Mouse (Mus musculus) left cerebral cortex, postnatal 10 days (tissue): ENCODE measurements around the gene Car7. TPM values are rescaled to one million over a fixed set of nuclear protein-coding genes. Genes with fewer than 3 reads are reported as not detected.
"Not testable (repeated sequence)": the region's sequence is repeated elsewhere in the genome, so short reads cannot be mapped to it uniquely, and the experiment has no call there.

Source experiments
- DNase-seq, 2 experiments: peaks; one replicate each; pipeline ENCODE4 v3.0.0; 2021 to 2022; ENCODE audit warnings: low spot score in 2 of 2, mixed read lengths in 1 of 2; ENCODE audit errors: extremely low spot score in 1 of 2
- intact Hi-C: fragments of 180-260 bp; cut with DNase I; formaldehyde crosslinking; loops from one replicate; pipeline ENCODE4 v1.15.1; 2025
- total RNA-seq, 2 experiments: library from RNA; stranded (reverse); gene quantifications; 2 replicates each; pipeline ENCODE4 v1.2.3; 2021

Car7 gene
- total RNA-seq, 2 experiments from 2014 or later: 17.0 to 18.6 TPM

- intact Hi-C loops: no loop called here
- no peak for DNase-seq
Observed at GRCm38 (mm10) chr8:104560731-104561130, 26.2 kb downstream of the Car7 start.

GRCm38 (mm10) chr8:104564633-104565456, 30.4 kb downstream of the Car7 start:
- intact Hi-C loops: loop anchor here (5.0 kb wide), 1 partner anchor 218 kb away; no protein-coding TSS in a partner anchor
- peak; percentile 78 to 89 for DNase-seq

- intact Hi-C loops: loop anchor here (5.0 kb wide), 1 partner anchor 218 kb away; no protein-coding TSS in a partner anchor
- no peak for DNase-seq
Observed at GRCm38 (mm10) chr8:104565457-104565798, 30.9 kb downstream of the Car7 start.

GRCm38 (mm10) chr8:104569559-104569958, 35.1 kb downstream of the Car7 start:
- DNase-seq: peak in 1 of 2 experiments; percentile 52

GRCm38 (mm10) chr8:104570436-104571343, 36.2 kb downstream of the Car7 start:
- intact Hi-C loops: loop anchor here (5.0 kb wide), 1 partner anchor 33 kb away; no protein-coding TSS in a partner anchor
- DNase-seq: peak; percentile 67 to 83

More at GRCm38 (mm10) chr8:104569559-104569958, 35.1 kb downstream of the Car7 start:
- intact Hi-C loops: loop anchor here (5.0 kb wide), 1 partner anchor 222 kb away; no protein-coding TSS in a partner anchor

- intact Hi-C loops: no loop called here
Observed at GRCm38 (mm10) chr8:104576820-104577219, 42.3 kb downstream of the Car7 start.

GRCm38 (mm10) chr8:104577606-104578005, 43.1 kb downstream of the Car7 start:
- intact Hi-C loops, DNase-seq: not testable (repeated sequence)

More at GRCm38 (mm10) chr8:104576820-104577219, 42.3 kb downstream of the Car7 start:
- DNase-seq: no peak

GRCm38 (mm10) chr8:104584522-104584921, 50.0 kb downstream of the Car7 start:
- no peak for DNase-seq
- intact Hi-C loops: no loop called here

GRCm38 (mm10) chr8:104590284-104590683, 55.8 kb downstream of the Car7 start:
- DNase-seq: no peak
- intact Hi-C loops: no loop called here

GRCm38 (mm10) chr8:104591133-104591834, 56.8 kb downstream of the Car7 start, which contains the start of gene Pdp2:
Gene Pdp2 (plus strand): TSS chr8:104591451.
- intact Hi-C loops: no loop called here
- DNase-seq: peak; percentile 89 to 95

GRCm38 (mm10) chr8:104591856-104592255, 57.4 kb downstream of the Car7 start:
- intact Hi-C loops: no loop called here
- no peak for DNase-seq

- intact Hi-C loops: no loop called here
Observed at GRCm38 (mm10) chr8:104592566-104592965, 58.1 kb downstream of the Car7 start.

GRCm38 (mm10) chr8:104593536-104594325, 59.2 kb downstream of the Car7 start:
- intact Hi-C loops: no loop called here
- no peak for DNase-seq

More at GRCm38 (mm10) chr8:104592566-104592965, 58.1 kb downstream of the Car7 start:
- no peak for DNase-seq

- intact Hi-C loops: no loop called here
- DNase-seq: no peak
Observed at GRCm38 (mm10) chr8:104594611-104595362, 60.3 kb downstream of the Car7 start.

- DNase-seq: no peak
- intact Hi-C loops: no loop called here
Observed at GRCm38 (mm10) chr8:104595773-104596536, 61.5 kb downstream of the Car7 start.

- no peak for DNase-seq
- intact Hi-C loops: no loop called here
Observed at GRCm38 (mm10) chr8:104597656-104598055, 63.2 kb downstream of the Car7 start.
